22 mouse cellular contexts compared by ENCODE assay signal in genomic region chr9:95318926-95319325, GRCm38 (mm10).
DNase-seq lines count a peak whose midpoint lies in the region; ATAC-seq and TF ChIP-seq lines count a peak whose summit lies in the region.
"Had no signal": no experiment of that assay in that cellular context is flagged by ENCODE, and none has a peak within 500 bp of the region (broad histone marks: within the 10 kb centered on the region; RNA-seq: fewer than 3 reads in every experiment).

No protein-coding gene starts in this region.

- no peak overlapping the region for H3K27ac ChIP-seq in forebrain, postnatal 0 days (ENCODE audit: low read depth, low read length)
- no peak overlapping the region for H3K27ac ChIP-seq in hindbrain, embryonic 14.5 days
- H3K27ac ChIP-seq: embryonic facial prominence, embryonic 12.5 days; forebrain, embryonic 15.5 days; gastrocnemius, adult 2 months; hindbrain, embryonic 10.5 days; hindbrain, embryonic 15.5 days had no signal

- DNase-seq in frontal cortex, adult 2 months (ENCODE audit: extremely low spot score in 1 of 2, low spot score in 1 of 2) = peak; percentile 33 to 63
- no peak for DNase-seq in frontal cortex, postnatal 14 days (ENCODE audit: low spot score in 2 of 2)
- DNase-seq in left cerebral cortex, postnatal 14 days (ENCODE audit: low spot score in 2 of 2) = peak; percentile 33
- no peak for DNase-seq in left cerebral cortex, postnatal 10 days (ENCODE audit: extremely low spot score in 1 of 2, low spot score in 2 of 2)
- DNase-seq in right cerebral cortex, adult 2 months (ENCODE audit: low spot score in 2 of 2) = peak; percentile 48 to 55
- DNase-seq in telencephalon, adult 2 months (ENCODE audit: low read depth, low spot score) = peak; percentile 49
- DNase-seq in forebrain, postnatal 0 days = no peak
- DNase-seq in hindbrain, embryonic 14.5 days (ENCODE audit: low spot score) = no peak
- DNase-seq: adrenal gland, adult 2 months; adrenal gland, postnatal 25 days; cerebellum, adult 8-10 months; cerebellum, postnatal 14 days; embryo, embryonic 11 days; gastrocnemius, adult 2 months; gastrocnemius, postnatal 25 days had no signal

- no peaks in the 10 kb centered on the region for H3K27me3 ChIP-seq in forebrain, postnatal 0 days (ENCODE audit: insufficient read depth, low read length)
- H3K27me3 ChIP-seq in hindbrain, embryonic 14.5 days (ENCODE audit: control insufficient read depth, insufficient read depth, low read length) = no peaks in the 10 kb centered on the region
- H3K27me3 ChIP-seq: CH12.LX; embryonic facial prominence, embryonic 12.5 days; forebrain, embryonic 15.5 days; heart, embryonic 12.5 days; hindbrain, embryonic 15.5 days; Patski had no signal

- no peak overlapping the region for H3K4me2 ChIP-seq in forebrain, postnatal 0 days (ENCODE audit: low read depth)
- no peak overlapping the region for H3K4me2 ChIP-seq in hindbrain, embryonic 14.5 days (replicated peaks)
- H3K4me2 ChIP-seq: embryonic facial prominence, embryonic 12.5 days; forebrain, embryonic 15.5 days; heart, embryonic 12.5 days; hindbrain, embryonic 15.5 days had no signal

- intact Hi-C loops in left cerebral cortex, postnatal 14 days (cut with DNase I) = no loop called here
- intact Hi-C loops in left cerebral cortex, postnatal 10 days (cut with DNase I) = no loop called here

- no peak overlapping the region for H3K4me3 ChIP-seq in forebrain, postnatal 0 days (ENCODE audit: low read depth, low read length)
- no peak overlapping the region for H3K4me3 ChIP-seq in hindbrain, embryonic 14.5 days (replicated peaks; ENCODE audit: low read length)
- H3K4me3 ChIP-seq: embryonic facial prominence, embryonic 12.5 days; forebrain, embryonic 15.5 days; gastrocnemius, adult 2 months; heart, embryonic 12.5 days; hindbrain, embryonic 10.5 days; hindbrain, embryonic 15.5 days had no signal

- H3K9ac ChIP-seq in forebrain, postnatal 0 days = no peak overlapping the region
- H3K9ac ChIP-seq in hindbrain, embryonic 14.5 days = no peak overlapping the region
- H3K9ac ChIP-seq: embryonic facial prominence, embryonic 12.5 days; forebrain, embryonic 15.5 days; heart, embryonic 12.5 days; hindbrain, embryonic 15.5 days had no signal

- ATAC-seq in forebrain, postnatal 0 days = no peak
- no peak for ATAC-seq in hindbrain, embryonic 14.5 days (ENCODE audit: low FRiP score)
- ATAC-seq: forebrain, embryonic 15.5 days; Patski had no signal

- no peaks in the 10 kb centered on the region for H3K36me3 ChIP-seq in forebrain, postnatal 0 days (ENCODE audit: insufficient read depth)
- H3K36me3 ChIP-seq in hindbrain, embryonic 14.5 days (replicated peaks; ENCODE audit: control insufficient read depth, insufficient read depth) = no peaks in the 10 kb centered on the region
- H3K36me3 ChIP-seq: embryonic facial prominence, embryonic 12.5 days; forebrain, embryonic 15.5 days; heart, embryonic 12.5 days; hindbrain, embryonic 10.5 days; hindbrain, embryonic 15.5 days had no signal

- WGBS in forebrain, postnatal 0 days = 91% methylated on average over 9 of the region's 9 CpGs
- WGBS in hindbrain, embryonic 14.5 days = 93% methylated on average over 9 of the region's 9 CpGs

- peaks cover 5% of the 10 kb centered on the region; the same call in 1 of the 2 replicates for H3K4me1 ChIP-seq in forebrain, postnatal 0 days (ENCODE audit: insufficient read depth)
- peaks cover 8% of the 10 kb centered on the region; the same call in 1 of the 2 replicates for H3K4me1 ChIP-seq in hindbrain, embryonic 14.5 days (replicated peaks; ENCODE audit: control insufficient read depth, insufficient read depth, low read length)
- H3K4me1 ChIP-seq: heart, embryonic 12.5 days had no signal

- TF ChIP-seq CTCF in forebrain, postnatal 0 days (IDR thresholded peaks at IDR 0.05; ENCODE audit: low read depth) = no peak

- H3K9me3 ChIP-seq in forebrain, postnatal 0 days (ENCODE audit: low read length) = no peaks in the 10 kb centered on the region
- H3K9me3 ChIP-seq in hindbrain, embryonic 14.5 days (ENCODE audit: control insufficient read depth, low read length) = no peaks in the 10 kb centered on the region
- H3K9me3 ChIP-seq: embryonic facial prominence, embryonic 12.5 days; forebrain, embryonic 15.5 days; heart, embryonic 12.5 days; hindbrain, embryonic 10.5 days; hindbrain, embryonic 15.5 days had no signal

Comparison
In these comparisons a context has a peak if more than half of its experiments do, and no peak if none do; other contexts are left out.
1. DNase-seq: peak in frontal cortex, adult 2 months (2 of 2), left cerebral cortex, postnatal 14 days (2 of 2), right cerebral cortex, adult 2 months (2 of 2) and telencephalon, adult 2 months (single experiment); none in frontal cortex, postnatal 14 days (0 of 2), left cerebral cortex, postnatal 10 days (0 of 2), forebrain, postnatal 0 days (single experiment) and hindbrain, embryonic 14.5 days (single experiment).